Mouse (Mus musculus): ENCODE measurements around the gene Wiz. TPM values are rescaled to one million over a fixed set of nuclear protein-coding genes. Genes with fewer than 3 reads are reported as not detected.

Wiz gene
- polyA plus RNA-seq, 1 experiment from 2014 or later: 34.0 TPM

DNA sequence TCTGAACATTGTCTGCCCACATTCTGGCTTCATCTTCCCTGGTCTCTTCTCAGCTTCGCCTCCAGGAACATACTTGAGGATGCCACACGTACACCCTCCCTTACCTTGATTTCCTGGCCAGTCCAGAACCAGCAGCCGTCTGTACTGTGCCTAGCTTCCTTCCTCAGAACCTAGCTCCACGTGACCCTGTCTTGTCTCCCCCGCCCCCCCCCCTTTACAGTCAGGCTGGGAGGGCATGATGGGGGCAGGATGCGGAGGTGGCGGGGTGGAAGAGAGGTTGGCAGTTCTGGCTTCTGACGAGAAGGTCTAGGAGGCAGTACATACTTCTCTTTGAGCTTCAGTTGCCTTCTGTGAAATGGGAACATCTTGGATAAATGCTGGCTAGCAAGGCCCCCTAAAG, 14.2 kb upstream of the Wiz start, which contains the start of gene Rasal3:
TSS of gene Rasal3 (minus strand) at position 167 of the 400 bp plus-strand sequence.
- ATAC-seq (ENCODE audit: insufficient number of reproducible peaks, insufficient read depth, low FRiP score, low TSS enrichment): no peak
- WGBS: 71% methylated on average over 8 of the region's 8 CpGs

DNA sequence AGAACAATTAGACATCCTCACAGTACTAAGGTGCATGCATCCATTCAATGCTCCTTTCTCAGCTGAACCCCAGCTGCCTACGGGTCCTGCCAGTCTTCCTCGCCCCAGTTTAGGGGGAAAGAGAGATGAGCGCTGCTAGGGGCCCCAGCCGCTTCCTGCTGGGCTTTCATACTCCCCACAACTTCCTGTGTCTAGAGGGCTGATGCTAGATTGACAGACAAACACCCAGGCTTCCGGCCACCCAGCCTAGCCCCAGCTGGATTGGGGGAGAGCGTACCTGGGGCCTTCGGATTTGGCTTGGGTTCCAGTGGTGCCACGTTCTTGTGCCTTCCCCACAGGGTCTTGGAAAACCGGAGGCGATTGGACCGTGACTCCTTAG, 13.5 kb upstream of the Wiz start:
- no peak overlapping the region for H3K9ac ChIP-seq
- 69% methylated on average over 11 of the region's 11 CpGs for WGBS
- peaks cover 19% of the 10 kb centered on the region for H3K27me3 ChIP-seq
- H3K36me3 ChIP-seq: no peaks in the 10 kb centered on the region
- no peak overlapping the region for H3K27ac ChIP-seq
- ATAC-seq (ENCODE audit: insufficient number of reproducible peaks, insufficient read depth, low FRiP score, low TSS enrichment): no peak
- H3K4me3 ChIP-seq: no peak overlapping the region
- H3K9me3 ChIP-seq: no peaks in the 10 kb centered on the region
- no peaks in the 10 kb centered on the region for H3K4me1 ChIP-seq
- H3K4me2 ChIP-seq (replicated peaks): no peak overlapping the region

More for the DNA sequence above, 14.2 kb upstream of the Wiz start, which contains the start of gene Rasal3:
- no peak within 1 kb of the TSS for H3K27ac ChIP-seq
- no peak within 1 kb of the TSS for H3K4me2 ChIP-seq (replicated peaks)
- peaks cover 12% of the 10 kb centered on the region for H3K27me3 ChIP-seq
- H3K4me3 ChIP-seq: no peak within 1 kb of the TSS
- no peaks in the 10 kb centered on the region for H3K9me3 ChIP-seq
- no peak within 1 kb of the TSS for H3K9ac ChIP-seq
- H3K4me1 ChIP-seq: no peaks in the 10 kb centered on the region
- H3K36me3 ChIP-seq: no peaks in the 10 kb centered on the region

DNA sequence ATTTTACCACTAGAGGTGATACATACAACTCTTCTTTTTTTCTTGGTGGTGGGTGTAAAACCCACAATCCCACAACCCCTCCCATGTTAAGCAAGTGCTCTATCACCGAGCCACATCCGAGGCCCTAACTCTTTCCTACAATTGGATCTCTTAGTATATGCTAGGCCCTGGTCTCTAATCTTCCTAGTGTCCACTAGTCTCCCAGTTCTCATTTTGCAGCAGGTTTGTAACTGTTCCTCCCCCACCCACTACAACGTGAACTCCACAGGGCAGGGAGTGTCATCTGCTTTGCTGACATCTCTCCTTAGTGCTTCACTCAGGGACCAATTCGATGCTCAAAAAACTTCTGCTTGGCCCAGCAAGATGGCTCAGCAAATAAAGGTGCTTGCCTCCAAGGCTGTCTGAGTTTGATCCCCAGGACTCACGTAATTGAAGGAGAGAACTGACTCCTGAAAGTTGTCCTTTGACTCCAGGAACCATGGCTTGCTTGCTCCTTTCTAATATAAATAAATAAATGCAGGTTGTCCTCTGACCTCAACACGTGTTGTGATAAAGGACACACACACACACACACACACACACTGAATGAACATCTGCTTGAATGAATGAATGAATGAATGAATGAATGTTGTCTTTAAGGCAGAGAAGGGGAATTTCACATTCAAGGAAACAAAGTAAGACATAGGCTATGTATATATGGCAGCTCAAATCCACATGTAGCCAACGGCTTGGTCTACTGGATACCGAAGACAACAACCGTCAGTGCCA, 13.0 kb upstream of the Wiz start:
- Histone ChIP-seq H3K36me3 (no peaks in the 10 kb centered on the region), H3K9me3 (no peaks in the 10 kb centered on the region), H3K4me3 (no peak overlapping the region), H3K27me3 (peaks cover 24% of the 10 kb centered on the region), H3K4me1 (no peaks in the 10 kb centered on the region), H3K4me2 (replicated peaks) (no peak overlapping the region), H3K9ac (no peak overlapping the region), H3K27ac (no peak overlapping the region)
- 78% methylated on average over 9 of the region's 9 CpGs for WGBS
- no peak for ATAC-seq (ENCODE audit: insufficient number of reproducible peaks, insufficient read depth, low FRiP score, low TSS enrichment)

DNA sequence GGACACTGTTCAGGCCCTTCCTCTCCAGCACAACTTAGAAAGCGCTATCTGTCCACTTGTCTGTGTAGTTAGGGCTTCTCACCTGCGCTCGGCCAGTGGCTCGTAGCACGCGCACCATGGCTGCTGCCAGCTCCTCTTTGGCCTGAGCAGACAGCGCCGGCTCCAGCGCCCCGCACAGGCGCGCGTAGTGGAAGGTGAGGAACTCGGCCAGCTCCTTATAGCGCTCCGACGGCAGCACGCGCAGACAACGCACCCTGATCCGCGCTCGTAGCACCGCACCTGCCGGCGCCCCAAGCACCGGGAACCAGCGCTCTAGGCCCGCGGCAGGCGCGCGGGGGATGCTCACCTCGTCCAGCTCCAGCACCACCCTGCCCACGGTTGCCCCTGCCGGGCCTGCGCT, 7.0 kb upstream of the Wiz start:
- 3% methylated on average over 37 of the region's 37 CpGs for WGBS
- Histone ChIP-seq H3K4me2 (replicated peaks) (peak overlapping the region; percentile 42), H3K9me3 (no peaks in the 10 kb centered on the region), H3K36me3 (no peaks in the 10 kb centered on the region), H3K9ac (no peak overlapping the region), H3K4me3 (peak overlapping the region; percentile 20), H3K4me1 (peaks cover 7% of the 10 kb centered on the region; the same call in 1 of the 2 replicates), H3K27ac (no peak overlapping the region), H3K27me3 (peaks cover 80% of the 10 kb centered on the region)
- no peak for ATAC-seq (ENCODE audit: insufficient number of reproducible peaks, insufficient read depth, low FRiP score, low TSS enrichment)

DNA sequence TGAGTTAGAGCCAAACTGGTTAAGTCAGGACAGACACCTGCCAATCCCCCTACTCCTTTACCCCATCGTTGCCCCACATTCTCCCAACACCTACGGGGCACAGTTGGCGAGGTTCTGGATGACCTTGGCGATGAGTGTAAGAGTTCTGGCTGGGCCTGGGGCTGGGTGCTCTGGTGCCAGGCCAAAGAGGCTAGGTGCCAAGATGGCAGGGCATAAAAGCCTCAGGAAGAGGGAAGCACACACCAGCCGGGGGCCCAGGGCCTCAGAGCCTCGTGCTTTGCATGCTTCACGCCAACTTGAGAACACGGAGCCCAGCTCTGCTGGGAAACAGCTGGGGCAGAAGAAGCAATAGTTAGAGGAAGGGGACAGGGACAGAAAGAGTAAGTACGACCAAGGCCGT, 4.7 kb upstream of the Wiz start:
- ATAC-seq (ENCODE audit: insufficient number of reproducible peaks, insufficient read depth, low FRiP score, low TSS enrichment): no peak
- Histone ChIP-seq H3K36me3 (no peaks in the 10 kb centered on the region), H3K9me3 (no peaks in the 10 kb centered on the region), H3K4me2 (replicated peaks) (no peak overlapping the region), H3K4me3 (no peak overlapping the region), H3K27ac (no peak overlapping the region), H3K9ac (no peak overlapping the region), H3K4me1 (peaks cover 7% of the 10 kb centered on the region; the same call in 1 of the 2 replicates), H3K27me3 (peaks cover 79% of the 10 kb centered on the region)
- 86% methylated on average over 10 of the region's 10 CpGs for WGBS

DNA sequence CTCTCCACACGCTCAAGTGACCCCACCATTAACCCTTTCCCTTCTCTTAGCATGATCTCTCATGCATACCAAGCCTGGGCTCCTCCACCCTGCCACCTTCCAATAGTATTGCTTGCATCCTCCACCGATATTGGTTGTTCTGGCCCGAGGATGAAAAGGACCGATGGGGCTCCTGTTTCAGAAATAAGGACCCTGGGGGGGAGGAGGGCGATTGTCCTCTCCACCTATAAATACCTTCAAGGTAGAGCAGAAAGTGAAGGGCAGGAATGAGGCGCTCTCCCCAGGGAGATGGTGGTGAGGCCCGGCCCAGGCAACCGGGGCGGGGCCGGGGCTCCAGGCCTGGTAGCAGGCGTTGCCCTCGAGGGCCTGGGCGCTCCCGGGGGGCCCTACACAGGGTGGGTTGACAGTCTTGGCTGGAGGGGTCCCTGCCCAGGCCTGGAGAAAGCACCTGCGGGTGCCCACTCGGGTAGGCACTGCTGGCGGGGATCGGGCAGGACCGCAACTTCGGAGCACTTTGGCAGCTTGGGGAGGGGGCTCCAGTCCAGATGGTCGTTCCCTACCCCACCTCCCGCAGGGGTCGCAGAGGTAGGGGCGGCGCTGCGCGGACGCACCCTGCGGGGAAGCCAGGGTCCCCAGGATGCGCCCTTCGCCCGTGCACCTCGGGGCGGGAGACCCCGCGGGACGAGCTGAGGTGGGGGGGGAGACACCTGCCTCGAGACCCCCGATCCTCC, 704 bp downstream of the Wiz start:
- peak overlapping the region; percentile 71 for H3K9ac ChIP-seq
- H3K9me3 ChIP-seq: no peaks in the 10 kb centered on the region
- 1% methylated on average over 23 of the region's 39 CpGs for WGBS
- H3K4me1 ChIP-seq: peaks cover 6% of the 10 kb centered on the region; the same call in 1 of the 2 replicates
- peak overlapping the region; percentile 72 for H3K27ac ChIP-seq
- peak; percentile 42; the same call in 1 of the 2 replicates for ATAC-seq (ENCODE audit: insufficient number of reproducible peaks, insufficient read depth, low FRiP score, low TSS enrichment)
- peaks cover 15% of the 10 kb centered on the region for H3K36me3 ChIP-seq
- H3K4me3 ChIP-seq: peak overlapping the region; percentile 79
- peaks cover 28% of the 10 kb centered on the region for H3K27me3 ChIP-seq
- peak overlapping the region; percentile 94 for H3K4me2 ChIP-seq (replicated peaks)

DNA sequence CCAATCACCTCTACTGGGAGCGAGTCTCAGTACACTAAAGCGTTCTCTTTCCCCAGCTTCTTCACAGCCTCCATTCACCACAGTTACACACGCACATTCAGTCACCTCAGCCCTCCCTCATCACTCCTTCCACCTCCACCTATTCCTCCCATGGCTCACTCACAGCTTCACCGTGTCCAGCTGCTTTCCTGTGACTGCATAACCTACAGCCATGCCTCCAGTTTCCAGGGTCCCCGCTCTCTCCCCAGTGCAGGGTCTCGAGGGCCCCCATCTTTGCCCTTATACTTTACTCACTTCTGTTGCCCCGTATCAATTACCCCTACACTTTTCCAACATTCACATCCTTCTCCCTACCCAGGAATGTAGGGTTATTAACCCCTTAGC, 1.3 kb downstream of the Wiz start:
- H3K4me1 ChIP-seq: peaks cover 6% of the 10 kb centered on the region; the same call in 1 of the 2 replicates
- ATAC-seq (ENCODE audit: insufficient number of reproducible peaks, insufficient read depth, low FRiP score, low TSS enrichment): no peak
- H3K4me2 ChIP-seq (replicated peaks): peak overlapping the region; percentile 94
- H3K27me3 ChIP-seq: peaks cover 22% of the 10 kb centered on the region
- 24% methylated on average over 7 of the region's 7 CpGs for WGBS
- no peak overlapping the region for H3K9ac ChIP-seq
- H3K36me3 ChIP-seq: peaks cover 17% of the 10 kb centered on the region
- H3K9me3 ChIP-seq: no peaks in the 10 kb centered on the region
- no peak overlapping the region for H3K27ac ChIP-seq
- peak overlapping the region; percentile 79 for H3K4me3 ChIP-seq

DNA sequence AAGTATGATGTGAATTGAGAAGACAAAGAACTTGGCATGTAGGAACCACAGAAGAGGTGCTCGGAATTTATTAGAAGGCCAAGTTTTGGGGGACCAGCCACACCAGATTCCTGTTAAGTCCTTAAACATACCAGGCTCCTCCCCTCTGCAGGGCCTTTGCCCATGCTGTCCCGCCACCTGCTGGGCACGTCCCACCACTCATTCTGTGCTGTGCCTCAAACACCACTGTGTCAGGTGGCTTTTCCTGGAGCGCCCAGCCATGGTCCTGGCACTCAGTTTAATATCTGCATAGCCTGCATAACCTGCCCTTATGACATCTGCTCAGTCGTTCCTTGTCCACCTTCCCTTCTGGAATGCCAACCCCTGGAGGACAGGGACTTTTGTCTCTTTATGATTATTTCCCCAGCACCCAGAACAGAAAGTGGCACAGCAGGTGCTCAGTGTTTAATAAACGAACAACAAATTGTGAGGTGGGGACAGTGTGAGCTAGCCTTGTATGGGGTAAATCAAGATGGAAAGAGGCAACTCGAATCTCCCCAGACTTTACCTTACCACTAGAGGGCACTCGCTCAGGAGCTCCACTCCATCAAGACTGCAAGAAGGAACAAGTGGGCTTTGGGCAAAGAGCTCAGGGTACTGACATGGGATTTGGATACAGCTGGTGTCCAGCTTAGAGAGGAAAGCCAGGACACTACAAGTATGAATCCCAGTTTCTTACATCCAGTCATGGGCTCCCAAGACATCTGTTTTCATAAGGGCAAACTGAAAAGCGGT, 2.4 kb downstream of the Wiz start:
- Histone ChIP-seq H3K27ac (no peak overlapping the region), H3K4me3 (no peak overlapping the region), H3K4me2 (replicated peaks) (no peak overlapping the region), H3K4me1 (peaks cover 6% of the 10 kb centered on the region; the same call in 1 of the 2 replicates), H3K36me3 (peaks cover 17% of the 10 kb centered on the region), H3K27me3 (peaks cover 11% of the 10 kb centered on the region), H3K9me3 (no peaks in the 10 kb centered on the region), H3K9ac (no peak overlapping the region)
- 70% methylated on average over 9 of the region's 9 CpGs for WGBS
- ATAC-seq (ENCODE audit: insufficient number of reproducible peaks, insufficient read depth, low FRiP score, low TSS enrichment): no peak

DNA sequence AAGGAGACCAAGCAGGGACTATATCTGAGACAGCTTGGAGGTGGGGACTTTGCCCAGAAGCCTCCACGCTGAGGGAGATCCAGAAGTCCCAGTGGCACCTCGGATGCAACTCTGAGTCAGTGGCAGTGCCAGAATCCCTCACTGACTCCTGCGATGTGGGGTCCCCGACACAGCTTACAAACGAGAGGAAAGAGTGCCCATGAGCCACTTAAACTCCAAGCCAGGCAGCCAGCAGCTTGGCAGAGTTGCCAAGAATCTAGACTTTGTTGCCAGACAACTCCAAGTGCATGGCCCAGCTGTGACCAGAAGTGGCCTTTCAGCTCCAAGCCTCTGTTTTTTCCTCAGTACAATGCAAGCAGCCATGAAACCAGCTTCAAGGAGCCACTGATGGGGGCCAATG, 5.6 kb downstream of the Wiz start:
- H3K27ac ChIP-seq: no peak overlapping the region
- no peak overlapping the region for H3K4me3 ChIP-seq
- H3K9ac ChIP-seq: no peak overlapping the region
- no peaks in the 10 kb centered on the region for H3K9me3 ChIP-seq
- no peak for ATAC-seq (ENCODE audit: insufficient number of reproducible peaks, insufficient read depth, low FRiP score, low TSS enrichment)
- H3K4me2 ChIP-seq (replicated peaks): no peak overlapping the region
- H3K4me1 ChIP-seq: peaks cover 6% of the 10 kb centered on the region; the same call in 1 of the 2 replicates
- no peaks in the 10 kb centered on the region for H3K27me3 ChIP-seq
- WGBS: 92% methylated on average over 5 of the region's 5 CpGs
- H3K36me3 ChIP-seq: peaks cover 17% of the 10 kb centered on the region

DNA sequence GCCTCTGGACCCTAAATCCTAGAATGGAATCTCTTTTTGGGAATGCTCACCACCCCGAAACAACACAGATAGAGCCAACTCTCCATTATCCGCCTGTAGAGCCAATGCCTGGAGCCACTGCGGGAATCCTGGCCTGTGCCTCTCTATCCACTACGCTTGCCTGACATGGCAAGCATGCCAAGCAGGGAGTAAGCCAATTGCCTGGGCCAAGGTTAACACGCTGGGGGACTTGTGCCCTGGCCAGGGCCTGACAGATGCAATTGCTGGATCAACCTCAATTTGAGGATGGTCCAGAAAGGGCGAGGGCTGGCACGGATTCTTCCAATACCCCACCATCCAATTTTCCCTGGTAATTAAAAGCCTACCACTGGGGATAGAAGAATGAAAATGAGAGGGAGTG, 6.7 kb downstream of the Wiz start:
- Histone ChIP-seq H3K4me3 (no peak overlapping the region), H3K36me3 (peaks cover 20% of the 10 kb centered on the region), H3K27ac (no peak overlapping the region), H3K4me1 (no peaks in the 10 kb centered on the region), H3K9me3 (no peaks in the 10 kb centered on the region), H3K27me3 (no peaks in the 10 kb centered on the region), H3K9ac (no peak overlapping the region), H3K4me2 (replicated peaks) (no peak overlapping the region)
- ATAC-seq (ENCODE audit: insufficient number of reproducible peaks, insufficient read depth, low FRiP score, low TSS enrichment): no peak
- 91% methylated on average over 7 of the region's 7 CpGs for WGBS

DNA sequence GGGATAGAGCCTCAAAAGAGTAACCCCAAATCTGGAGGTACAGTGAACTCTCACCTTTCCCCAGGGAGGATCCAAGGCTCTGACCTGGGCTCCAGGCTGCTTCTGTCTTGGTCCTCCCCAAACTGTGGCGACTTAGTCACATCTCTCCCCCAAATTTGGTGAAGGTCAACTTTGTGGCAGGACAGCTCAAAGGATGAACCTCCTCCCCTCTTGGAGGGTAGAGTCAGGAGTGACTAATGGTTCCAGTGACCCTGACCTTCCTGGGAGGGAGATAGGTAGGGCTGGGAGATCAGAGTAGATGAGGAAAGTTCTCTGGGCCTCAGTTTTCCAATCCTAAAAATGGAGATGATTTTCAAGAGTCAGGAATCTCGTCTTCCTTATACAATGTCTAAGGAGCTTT, 10.5 kb downstream of the Wiz start:
- H3K4me3 ChIP-seq: no peak overlapping the region
- WGBS: 70% methylated on average over 2 of the region's 2 CpGs
- H3K27ac ChIP-seq: no peak overlapping the region
- no peak overlapping the region for H3K4me2 ChIP-seq (replicated peaks)
- no peak for ATAC-seq (ENCODE audit: insufficient number of reproducible peaks, insufficient read depth, low FRiP score, low TSS enrichment)
- H3K4me1 ChIP-seq: no peaks in the 10 kb centered on the region
- no peaks in the 10 kb centered on the region for H3K27me3 ChIP-seq
- no peaks in the 10 kb centered on the region for H3K9me3 ChIP-seq
- peaks cover 18% of the 10 kb centered on the region; the same call in 1 of the 2 replicates for H3K36me3 ChIP-seq
- H3K9ac ChIP-seq: no peak overlapping the region

All from embryonic facial prominence, embryonic 12.5 days (tissue).